9 mouse cellular contexts compared by ENCODE assay signal in the genomic region with DNA sequence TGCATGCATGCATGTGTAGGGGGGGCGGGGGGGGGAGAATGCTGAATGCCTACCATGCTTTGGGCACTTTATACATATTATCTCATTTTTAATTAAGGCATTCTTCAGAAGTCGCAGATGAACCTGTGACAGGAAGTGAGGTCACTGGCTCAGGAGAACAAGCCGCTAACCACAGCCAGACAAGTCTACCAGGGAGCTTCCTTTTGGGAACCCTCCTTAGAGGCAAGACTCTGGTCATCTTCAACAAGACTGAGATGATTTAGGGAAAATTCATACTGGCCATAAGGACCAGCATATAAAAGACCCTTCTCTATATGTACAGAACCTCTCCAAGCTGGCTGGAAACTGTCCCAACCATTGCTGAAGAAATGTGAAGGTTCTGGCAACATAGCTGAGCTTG.
DNase-seq lines count a peak whose midpoint lies in the region; ATAC-seq lines count a peak whose summit lies in the region.
"Had no signal": no experiment of that assay in that cellular context is flagged by ENCODE, and none has a peak within 500 bp of the region (broad histone marks: within the 10 kb centered on the region; RNA-seq: fewer than 3 reads in every experiment).

No protein-coding gene starts in this region.

- H3K27me3 ChIP-seq in forebrain, embryonic 10.5 days (ENCODE audit: poor library complexity, severe bottlenecking), result no peaks in the 10 kb centered on the region
- H3K27me3 ChIP-seq in forebrain, embryonic 11.5 days (ENCODE audit: control insufficient read depth, insufficient read depth, low read length), result no peaks in the 10 kb centered on the region
- H3K27me3 ChIP-seq in liver, embryonic 12.5 days (replicated peaks), result peaks cover 25% of the 10 kb centered on the region
- peaks cover 11% of the 10 kb centered on the region for H3K27me3 ChIP-seq in liver, embryonic 11.5 days (replicated peaks; ENCODE audit: control insufficient read depth, insufficient read depth, low read length)
- no peaks in the 10 kb centered on the region for H3K27me3 ChIP-seq in embryonic facial prominence, embryonic 14.5 days (replicated peaks; ENCODE audit: control insufficient read depth, insufficient read depth, low read length)

- no peak overlapping the region; the same call in 1 of the 2 replicates for H3K4me2 ChIP-seq in forebrain, embryonic 11.5 days (ENCODE audit: low read depth, low read length, severe bottlenecking)
- H3K4me2 ChIP-seq in liver, embryonic 12.5 days, result no peak overlapping the region
- H3K4me2 ChIP-seq in liver, embryonic 11.5 days, result no peak overlapping the region
- H3K4me2 ChIP-seq in embryonic facial prominence, embryonic 14.5 days (ENCODE audit: low read depth, low read length), result peak overlapping the region; percentile 58; the same call in 1 of the 2 replicates

- H3K9me3 ChIP-seq in forebrain, embryonic 10.5 days, result no peaks in the 10 kb centered on the region
- no peaks in the 10 kb centered on the region for H3K9me3 ChIP-seq in forebrain, embryonic 11.5 days (ENCODE audit: control insufficient read depth, low read length)
- no peaks in the 10 kb centered on the region for H3K9me3 ChIP-seq in liver, embryonic 12.5 days (replicated peaks)
- H3K9me3 ChIP-seq in liver, embryonic 11.5 days (ENCODE audit: control insufficient read depth, low read length), result no peaks in the 10 kb centered on the region
- H3K9me3 ChIP-seq in embryonic facial prominence, embryonic 14.5 days (ENCODE audit: control insufficient read depth, low read length), result no peaks in the 10 kb centered on the region

- ATAC-seq in forebrain, embryonic 11.5 days (replicated peaks; ENCODE audit: low FRiP score), result no peak
- ATAC-seq in liver, embryonic 12.5 days, result no peak
- no peak for ATAC-seq in liver, embryonic 11.5 days (replicated peaks; ENCODE audit: low FRiP score)
- no peak for ATAC-seq in embryonic facial prominence, embryonic 14.5 days (ENCODE audit: low read depth)
- no peak for ATAC-seq in monocyte, adult 5-6 weeks (replicated peaks; ENCODE audit: insufficient number of reproducible peaks, low FRiP score, low TSS enrichment, poor library complexity, severe bottlenecking)

- peaks cover 63% of the 10 kb centered on the region for H3K4me1 ChIP-seq in forebrain, embryonic 10.5 days
- peaks cover 13% of the 10 kb centered on the region for H3K4me1 ChIP-seq in forebrain, embryonic 11.5 days (replicated peaks; ENCODE audit: control insufficient read depth, insufficient read depth, low read length)
- peaks cover 46% of the 10 kb centered on the region for H3K4me1 ChIP-seq in liver, embryonic 12.5 days
- H3K4me1 ChIP-seq in liver, embryonic 11.5 days (replicated peaks; ENCODE audit: control insufficient read depth, insufficient read depth, low read length), result peaks cover 35% of the 10 kb centered on the region
- H3K4me1 ChIP-seq in embryonic facial prominence, embryonic 14.5 days (ENCODE audit: control insufficient read depth, insufficient read depth, low read length), result peaks cover 34% of the 10 kb centered on the region

- H3K4me3 ChIP-seq in forebrain, embryonic 10.5 days, result no peak overlapping the region
- no peak overlapping the region for H3K4me3 ChIP-seq in forebrain, embryonic 11.5 days (ENCODE audit: low read depth, low read length)
- no peak overlapping the region for H3K4me3 ChIP-seq in liver, embryonic 12.5 days
- no peak overlapping the region for H3K4me3 ChIP-seq in liver, embryonic 11.5 days (ENCODE audit: low read depth, low read length)
- H3K4me3 ChIP-seq in embryonic facial prominence, embryonic 14.5 days (ENCODE audit: low read depth, low read length), result no peak overlapping the region

- no peak for DNase-seq in forebrain, embryonic 10.5 days (ENCODE audit: extremely low spot score, low spot score)
- DNase-seq in forebrain, embryonic 11.5 days (ENCODE audit: low spot score), result no peak
- DNase-seq in liver, embryonic 11.5 days (ENCODE audit: low spot score), result no peak
- DNase-seq in embryonic facial prominence, embryonic 14.5 days (ENCODE audit: low spot score), result no peak
- DNase-seq in lung, postnatal 25 days (ENCODE audit: low spot score), result peak; percentile 55
- no peak for DNase-seq in right cerebral cortex, postnatal 25 days
- DNase-seq: adrenal gland, adult 8-10 months had no signal

- H3K27ac ChIP-seq in forebrain, embryonic 10.5 days, result peak overlapping the region; percentile 88
- no peak overlapping the region for H3K27ac ChIP-seq in forebrain, embryonic 11.5 days (ENCODE audit: low read depth, low read length)
- 0 out of 2 replicates have a peak overlapping the region, but pooled peaks have one; percentile 36 for H3K27ac ChIP-seq in liver, embryonic 12.5 days
- H3K27ac ChIP-seq in liver, embryonic 11.5 days (ENCODE audit: low read depth, low read length), result no peak overlapping the region
- H3K27ac ChIP-seq in embryonic facial prominence, embryonic 14.5 days (replicated peaks; ENCODE audit: low read depth, low read length), result peak overlapping the region; percentile 85; the same call in 1 of the 2 replicates

- 0 out of 2 replicates have a peak, but pooled peaks cover under 1% of the 10 kb centered on the region for H3K36me3 ChIP-seq in forebrain, embryonic 10.5 days (replicated peaks)
- H3K36me3 ChIP-seq in forebrain, embryonic 11.5 days (ENCODE audit: control insufficient read depth, insufficient read depth, low read length), result no peaks in the 10 kb centered on the region
- H3K36me3 ChIP-seq in liver, embryonic 12.5 days, result no peaks in the 10 kb centered on the region
- H3K36me3 ChIP-seq in liver, embryonic 11.5 days (ENCODE audit: control insufficient read depth, insufficient read depth, low read length), result no peaks in the 10 kb centered on the region
- H3K36me3 ChIP-seq in embryonic facial prominence, embryonic 14.5 days (ENCODE audit: control insufficient read depth, insufficient read depth, low read length), result no peaks in the 10 kb centered on the region

- 75% methylated on average over 3 of the region's 3 CpGs for WGBS in forebrain, embryonic 10.5 days
- WGBS in forebrain, embryonic 11.5 days, result 69% methylated on average over 3 of the region's 3 CpGs
- WGBS in liver, embryonic 12.5 days (ENCODE audit: insufficient replicate concordance), result 30% methylated on average over 3 of the region's 3 CpGs
- 41% methylated on average over 3 of the region's 3 CpGs for WGBS in liver, embryonic 11.5 days
- WGBS in embryonic facial prominence, embryonic 14.5 days, result 46% methylated on average over 3 of the region's 3 CpGs

- H3K9ac ChIP-seq in forebrain, embryonic 11.5 days (ENCODE audit: low read length), result no peak overlapping the region
- no peak overlapping the region for H3K9ac ChIP-seq in liver, embryonic 12.5 days
- no peak overlapping the region for H3K9ac ChIP-seq in liver, embryonic 11.5 days (ENCODE audit: low read depth, low read length)
- H3K9ac ChIP-seq in embryonic facial prominence, embryonic 14.5 days (ENCODE audit: low read depth, low read length), result no peak overlapping the region

Comparison
In these comparisons a context has a peak if more than half of its experiments do, and no peak if none do; other contexts are left out.
1. H3K27ac ChIP-seq: peak in forebrain, embryonic 10.5 days (single experiment), liver, embryonic 12.5 days (single experiment) and embryonic facial prominence, embryonic 14.5 days (single experiment); none in forebrain, embryonic 11.5 days (single experiment) and liver, embryonic 11.5 days (single experiment).